Mouse (Mus musculus) C2C12 (cell line): ENCODE measurements at regions not wholly inside any gene's neighbourhood (a gene's known extent, or its start where the extent isn't known, plus 50 kb on each side); places are given as distances from the start of the nearest gene placed in this dataset.

Experiments used
- CEBPB ChIP-seq: IDR thresholded peaks from one replicate; pipeline ENCODE4 v1.6.1; 2011; ENCODE audit warnings: low read depth, mild to moderate bottlenecking, control low read depth, moderate library complexity
- CTCF ChIP-seq: IDR thresholded peaks from one replicate; pipeline ENCODE4 v1.5.1; 2011; ENCODE audit not compliant: control insufficient read depth, insufficient read depth, insufficient read length
- USF1 ChIP-seq: IDR thresholded peaks from one replicate; pipeline ENCODE4 v1.6.1; 2011; ENCODE audit warnings: low read depth, mild to moderate bottlenecking, control low read depth, moderate library complexity

GRCm38 (mm10) chr2:160131797-160132196 is 202.2 kb downstream of the Gm826 start:
- no peak for TF ChIP-seq CTCF
- no peak for TF ChIP-seq CEBPB
- TF ChIP-seq USF1, result no peak
